Mouse (Mus musculus) small intestine, adult 2 months (tissue): ENCODE results near the gene B4galt5. TPM values are rescaled to one million over a fixed set of nuclear protein-coding genes. Genes with fewer than 3 reads are reported as not detected.
A peak's percentile ranks its signal among the peaks of the same experiment; 100 is the strongest.

Experiments used
- H3K27ac ChIP-seq: fragments of 200-500 bp; 2 replicates; pipeline ENCODE4 v1.5.1; 2012; ENCODE audit warnings: low read depth, low read length, control low read depth, inconsistent platforms; ENCODE audit not compliant: insufficient read depth
- H3K27me3 ChIP-seq: fragments of 200-500 bp; 2 replicates; pipeline ENCODE4 v1.6.1; 2012; ENCODE audit warnings: mild to moderate bottlenecking, moderate library complexity, low read length, inconsistent platforms; ENCODE audit not compliant: control insufficient read depth, insufficient read depth
- H3K36me3 ChIP-seq: fragments of 200-500 bp; 2 replicates; pipeline ENCODE4 v1.6.1; 2012; ENCODE audit warnings: mild to moderate bottlenecking, low read length, control low read depth, inconsistent platforms; ENCODE audit not compliant: control insufficient read depth, insufficient read depth
- H3K4me1 ChIP-seq: fragments of 200-500 bp; 2 replicates; pipeline ENCODE4 v1.6.1; 2012; ENCODE audit warnings: low read length, inconsistent platforms, mixed read lengths; ENCODE audit not compliant: control insufficient read depth, insufficient read depth, insufficient read length
- H3K4me3 ChIP-seq: fragments of 200-500 bp; 2 replicates; pipeline ENCODE4 v1.5.1; 2012; ENCODE audit warnings: low read depth, mild to moderate bottlenecking, control low read depth, inconsistent platforms, low read length, moderate library complexity
- CTCF ChIP-seq: fragments of 200-500 bp; IDR thresholded peaks from 2 replicates; pipeline ENCODE4 v1.5.1; 2012; ENCODE audit warnings: low read depth, mild to moderate bottlenecking, control low read depth, inconsistent platforms, low read length, moderate library complexity, mixed read lengths; ENCODE audit not compliant: insufficient replicate concordance, insufficient read length; ENCODE audit errors: extremely low read depth
- POLR2A ChIP-seq: fragments of 200-500 bp; IDR thresholded peaks from 2 replicates; pipeline ENCODE4 v1.6.1; 2012; ENCODE audit warnings: low read depth, mild to moderate bottlenecking, control low read depth, inconsistent platforms, low read length, moderate library complexity
- WGBS: fragments of 180-500 bp; shearing (Covaris S2); methylation state at CpG from one replicate; pipeline ENCODE4 v1.1.7; 2018; 5-methylcytosine and 5-hydroxymethylcytosine counted together
- polyA plus RNA-seq: library from polyadenylated mRNA; depleted of rRNA; stranded (reverse); fragments of >200 nt; gene quantifications from 2 replicates; pipeline ENCODE4 v1.2.3, GENCODE M21; 2012

The B4galt5 gene
- polyA plus RNA-seq, 1 experiment: 84.7 TPM

- peak overlapping the region; percentile 23; the same call in 1 of the 2 replicates for H3K27ac ChIP-seq
- WGBS: under 1% methylated on average over 45 of the region's 50 CpGs
- TF ChIP-seq POLR2A: peak; percentile 43; the same call in 1 of the 2 replicates
- TF ChIP-seq CTCF: no peak
- peak overlapping the region; percentile 76 for H3K4me3 ChIP-seq
- H3K4me1 ChIP-seq: peaks cover 24% of the 10 kb centered on the region
- H3K27me3 ChIP-seq: no peaks in the 10 kb centered on the region
- H3K36me3 ChIP-seq: peaks cover 1% of the 10 kb centered on the region; the same call in 1 of the 2 replicates
Measured at GRCm38 (mm10) chr2:167349283-167349936, 427 bp upstream of the B4galt5 start.

DNA sequence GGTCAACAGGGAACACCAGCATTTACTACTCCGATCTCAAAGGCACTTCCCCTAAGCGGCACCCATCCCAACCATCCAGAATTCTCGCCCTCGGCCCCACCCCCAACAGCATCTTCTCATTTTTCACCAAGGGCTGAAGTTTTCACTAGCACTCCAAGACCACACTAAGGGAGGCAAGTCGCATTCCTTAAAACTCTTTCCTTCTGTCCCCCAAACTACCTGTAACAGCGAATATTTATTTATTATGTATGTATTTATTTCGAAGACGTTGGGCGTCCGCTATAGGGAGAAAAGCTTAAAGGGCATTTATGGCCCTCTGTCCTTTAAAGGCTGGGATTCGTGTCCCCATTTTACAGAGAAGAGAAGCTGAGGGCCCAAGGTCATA lies 1.0 kb downstream of the B4galt5 start:
- Histone ChIP-seq H3K27ac (peak overlapping the region; percentile 87), H3K27me3 (no peaks in the 10 kb centered on the region), H3K4me1 (peaks cover 31% of the 10 kb centered on the region), H3K4me3 (peak overlapping the region; percentile 98), H3K36me3 (peaks cover 1% of the 10 kb centered on the region; the same call in 1 of the 2 replicates)
- no peak for TF ChIP-seq CTCF
- 11% methylated on average over 11 of the region's 11 CpGs for WGBS

DNA sequence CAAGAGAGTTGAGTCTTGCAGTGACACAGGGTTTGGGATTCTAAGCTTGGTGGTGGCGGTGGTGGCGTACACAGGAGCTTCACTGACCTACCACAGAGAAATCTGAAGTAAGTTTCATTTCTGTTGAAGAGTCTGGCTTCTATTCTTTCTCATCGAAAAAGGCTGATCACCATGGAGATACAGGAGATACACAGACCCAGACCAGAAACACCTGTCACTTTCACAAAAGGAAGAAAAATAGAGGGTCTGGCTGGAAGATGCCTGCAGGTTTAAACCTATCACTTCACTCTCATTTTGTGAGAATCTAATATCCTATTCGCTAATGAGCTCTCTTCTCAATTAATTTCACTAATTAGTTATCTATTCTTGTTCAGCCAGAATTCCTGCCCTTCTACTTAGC lies 1.6 kb downstream of the B4galt5 start:
- Histone ChIP-seq H3K27ac (peak overlapping the region; percentile 87), H3K4me1 (peaks cover 30% of the 10 kb centered on the region), H3K27me3 (no peaks in the 10 kb centered on the region), H3K36me3 (peaks cover 1% of the 10 kb centered on the region; the same call in 1 of the 2 replicates), H3K4me3 (peak overlapping the region; percentile 22; the same call in 1 of the 2 replicates)
- 66% methylated on average over 4 of the region's 4 CpGs for WGBS
- no peak for TF ChIP-seq POLR2A
- no peak for TF ChIP-seq CTCF

DNA sequence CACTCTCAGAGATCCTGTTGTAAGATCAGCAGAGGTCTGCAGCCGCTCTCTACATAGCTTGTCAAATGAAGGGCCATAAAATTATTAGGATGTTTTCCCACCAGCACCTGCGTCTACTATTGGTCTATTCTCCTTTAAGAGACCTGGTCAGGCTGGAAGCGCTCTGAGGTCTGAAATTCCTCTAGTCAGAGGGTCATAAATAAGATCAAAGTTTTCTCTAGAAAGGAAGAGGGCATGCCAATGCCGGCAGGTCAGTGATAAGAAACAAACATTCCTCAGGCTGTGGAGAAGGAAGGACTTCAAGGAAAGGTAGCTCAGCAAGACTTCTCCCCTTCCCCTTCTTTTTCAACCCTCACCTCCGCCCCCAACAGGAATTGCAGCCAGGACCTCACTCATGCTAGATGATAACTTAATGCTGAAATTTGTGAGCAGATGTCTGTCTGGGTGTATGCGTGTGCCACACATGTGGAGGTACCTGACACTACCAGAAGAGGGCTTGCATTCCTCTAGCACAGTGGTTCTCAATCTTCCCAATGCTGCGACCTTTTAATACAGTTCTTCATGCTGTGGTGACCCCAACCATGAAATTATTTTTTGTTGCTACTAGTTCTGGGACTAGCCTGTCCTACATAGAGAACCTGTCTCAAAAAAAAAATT lies 3.3 kb downstream of the B4galt5 start:
- TF ChIP-seq POLR2A: no peak
- peak; percentile 51; the same call in 1 of the 2 replicates for TF ChIP-seq CTCF
- Histone ChIP-seq H3K36me3 (peaks cover 1% of the 10 kb centered on the region; the same call in 1 of the 2 replicates), H3K4me1 (peaks cover 25% of the 10 kb centered on the region), H3K4me3 (peak overlapping the region; percentile 46), H3K27me3 (no peaks in the 10 kb centered on the region), H3K27ac (peak overlapping the region; percentile 94)
- WGBS: 25% methylated on average over 7 of the region's 7 CpGs

DNA sequence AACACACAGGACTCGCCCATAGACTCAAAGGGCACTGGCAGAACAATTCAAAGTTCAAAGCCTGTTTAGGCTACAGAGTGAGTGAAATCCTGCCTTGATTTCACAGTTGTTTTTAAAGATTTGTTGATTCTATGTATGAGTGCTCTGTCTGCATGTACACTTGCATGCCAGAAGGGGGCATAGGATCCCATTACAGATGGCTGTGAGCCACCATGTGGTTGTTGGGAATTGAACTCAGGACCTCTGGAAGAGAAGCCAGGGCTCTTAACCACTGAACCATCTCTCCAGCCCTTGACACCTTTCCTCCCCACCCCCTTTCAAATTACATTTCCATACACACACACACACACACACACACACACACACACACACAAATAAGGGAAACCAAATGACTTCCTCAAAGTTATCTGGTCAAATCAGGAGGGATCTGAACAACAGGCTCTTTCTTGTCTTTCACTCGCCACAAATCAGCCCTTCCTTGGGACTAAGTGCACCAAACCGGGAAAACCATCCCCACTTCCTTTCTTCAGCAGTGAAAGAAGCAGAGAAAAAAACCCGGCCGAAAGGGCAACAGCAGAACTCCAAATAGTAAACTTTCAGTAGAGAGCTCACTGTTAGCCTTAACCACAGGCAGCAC lies 4.0 kb downstream of the B4galt5 start:
- H3K4me1 ChIP-seq: peaks cover 23% of the 10 kb centered on the region
- H3K27ac ChIP-seq: peak overlapping the region; percentile 94
- WGBS: 15% methylated on average over 5 of the region's 5 CpGs
- H3K36me3 ChIP-seq: peaks cover 1% of the 10 kb centered on the region; the same call in 1 of the 2 replicates
- TF ChIP-seq CTCF: peak; percentile 24; the same call in 1 of the 2 replicates
- no peak for TF ChIP-seq POLR2A
- H3K4me3 ChIP-seq: peak overlapping the region; percentile 43; the same call in 1 of the 2 replicates
- H3K27me3 ChIP-seq: no peaks in the 10 kb centered on the region

DNA sequence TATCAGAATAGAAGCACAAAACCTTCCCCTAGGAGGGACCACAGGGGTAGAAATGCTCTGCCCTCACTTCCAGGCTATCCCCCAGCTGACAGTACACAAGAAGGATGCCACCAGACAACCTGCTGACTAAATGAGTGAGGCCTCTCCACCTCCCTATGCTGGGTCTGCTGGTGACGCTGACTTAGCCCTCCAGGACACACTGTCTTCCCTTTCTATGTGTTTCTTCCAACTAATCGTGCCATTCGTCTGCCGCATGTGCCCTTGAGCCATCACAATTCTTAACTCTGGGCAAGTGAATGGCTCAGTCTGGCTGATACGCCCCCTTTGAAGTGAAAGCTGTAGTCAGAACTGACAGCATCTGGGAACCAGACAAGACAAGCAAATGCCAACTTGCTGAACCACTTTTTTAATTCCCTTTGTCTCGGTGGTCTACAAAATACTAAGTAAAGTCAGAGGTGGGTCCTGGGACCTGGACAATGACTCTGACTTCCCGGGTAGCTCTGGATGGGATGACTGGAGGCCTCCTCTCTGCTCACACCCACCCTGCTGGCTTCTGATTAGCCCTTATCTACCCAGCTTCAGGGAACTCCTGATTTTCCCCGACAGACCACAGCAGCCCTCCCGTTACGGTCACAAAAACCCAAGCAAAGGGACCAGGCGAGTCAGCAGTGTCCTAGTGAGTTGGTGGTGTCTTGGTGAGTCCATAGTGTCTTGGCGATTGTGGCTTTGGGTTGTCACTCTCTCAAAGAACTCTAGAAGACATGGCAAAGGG lies 5.4 kb downstream of the B4galt5 start:
- peak overlapping the region; percentile 6 for H3K4me3 ChIP-seq
- WGBS: 63% methylated on average over 12 of the region's 12 CpGs
- TF ChIP-seq POLR2A: no peak
- no peak for TF ChIP-seq CTCF
- peak overlapping the region; percentile 68; the same call in 1 of the 2 replicates for H3K27ac ChIP-seq
- H3K36me3 ChIP-seq: peaks cover 1% of the 10 kb centered on the region; the same call in 1 of the 2 replicates
- peaks cover 22% of the 10 kb centered on the region; the same call in 1 of the 2 replicates for H3K4me1 ChIP-seq
- H3K27me3 ChIP-seq: no peaks in the 10 kb centered on the region
